Mouse (Mus musculus) small intestine, adult 2 months (tissue): ENCODE results near the gene Fam185a.

Source experiments
- CTCF ChIP-seq: fragments of 200-500 bp; IDR thresholded peaks from 2 replicates; pipeline ENCODE4 v1.5.1; 2012; ENCODE audit warnings: low read depth, mild to moderate bottlenecking, control low read depth, inconsistent platforms, low read length, moderate library complexity, mixed read lengths; ENCODE audit not compliant: insufficient replicate concordance, insufficient read length; ENCODE audit errors: extremely low read depth
- POLR2A ChIP-seq: fragments of 200-500 bp; IDR thresholded peaks from 2 replicates; pipeline ENCODE4 v1.6.1; 2012; ENCODE audit warnings: low read depth, mild to moderate bottlenecking, control low read depth, inconsistent platforms, low read length, moderate library complexity

- no peak for TF ChIP-seq CTCF
- no peak for TF ChIP-seq POLR2A
Observed at GRCm38 (mm10) chr5:21519166-21519565, 94.4 kb downstream of the Fam185a start.
